Mouse (Mus musculus) large intestine, adult 2 months (tissue): ENCODE results near the gene Pcbp3. TPM values are rescaled to one million over a fixed set of nuclear protein-coding genes. Genes with fewer than 3 reads are reported as not detected.

Experiments
- DNase-seq: peaks from one replicate; pipeline ENCODE4 v3.0.0-alpha.2; 2012; ENCODE audit warnings: low read depth, low spot score
- WGBS: fragments of 180-500 bp; shearing (Covaris S2); methylation state at CpG from one replicate; pipeline ENCODE4 v1.1.7; 2018; 5-methylcytosine and 5-hydroxymethylcytosine counted together
- polyA plus RNA-seq: library from polyadenylated mRNA; depleted of rRNA; stranded (reverse); fragments of >200 nt; gene quantifications from 2 replicates; pipeline ENCODE4 v1.2.3, GENCODE M21; 2012

Gene Pcbp3
- polyA plus RNA-seq, 1 experiment = 4.3 TPM

- DNase-seq = no peak
- 90% methylated on average over 5 of the region's 5 CpGs for WGBS
Measured at GRCm38 (mm10) chr10:76934805-76935204, 26.9 kb downstream of the Pcbp3 start.

DNA sequence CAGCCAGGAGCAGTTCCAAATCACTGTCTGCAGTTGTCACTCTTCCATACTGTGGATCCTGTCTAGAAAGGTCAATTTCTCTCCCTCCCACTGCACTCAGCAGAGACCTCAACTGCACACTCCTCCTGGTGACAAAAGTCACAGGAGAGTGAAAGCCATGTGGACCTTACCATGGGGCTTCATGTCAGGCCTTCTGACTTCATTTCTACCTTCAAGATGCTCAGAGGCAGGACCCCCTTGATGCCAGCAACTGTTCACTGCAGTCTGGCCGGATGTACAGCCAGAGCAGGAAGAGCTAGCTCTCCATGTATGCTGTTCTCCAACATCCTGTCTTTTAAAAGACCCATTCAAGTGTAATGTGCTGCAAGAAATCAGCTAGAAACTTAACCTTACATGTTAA is 29.9 kb downstream of the Pcbp3 start:
- no peak for DNase-seq
- WGBS = 68% methylated on average over 1 of the region's 1 CpGs

DNA sequence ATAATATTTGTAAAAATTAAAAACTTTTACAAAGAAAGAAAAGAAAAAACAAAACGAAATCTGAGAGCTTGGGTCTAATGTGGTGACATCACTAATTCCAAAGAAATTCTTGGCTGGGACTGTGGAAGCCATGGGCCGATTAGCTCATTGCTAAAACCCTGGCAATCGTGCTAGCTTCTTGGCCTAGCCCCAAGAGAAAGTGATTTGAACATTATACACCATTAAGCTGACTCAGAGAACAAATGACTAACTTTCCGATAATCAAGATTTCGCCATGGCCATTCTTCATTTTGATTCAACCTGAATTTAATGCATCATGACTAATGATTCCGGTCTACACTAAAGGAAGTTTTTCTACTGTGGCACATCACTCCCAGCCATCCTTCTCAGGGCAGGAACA is 30.6 kb downstream of the Pcbp3 start:
- WGBS = 56% methylated on average over 6 of the region's 6 CpGs

DNA sequence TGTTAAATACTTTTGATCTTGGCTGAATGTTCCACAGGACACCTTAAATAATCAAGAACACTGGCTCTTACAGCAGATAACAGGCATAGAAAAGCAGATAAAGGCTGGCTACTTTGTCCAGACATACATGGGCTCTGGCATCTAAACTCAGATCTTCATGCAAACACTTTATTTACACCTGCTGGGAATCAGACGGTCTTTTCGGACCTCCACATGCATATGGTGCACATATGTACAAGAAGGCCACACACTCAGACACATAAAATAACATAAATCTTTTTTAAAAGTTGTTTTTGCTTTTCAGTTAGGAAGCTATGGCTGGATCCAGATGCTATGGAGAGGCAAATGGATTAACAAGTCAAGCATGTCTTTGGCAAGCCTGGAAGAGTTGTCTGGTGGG is 37.2 kb downstream of the Pcbp3 start:
- DNase-seq = no peak
- WGBS = 80% methylated on average over 2 of the region's 2 CpGs

More for the DNA sequence above, 30.6 kb downstream of the Pcbp3 start:
- DNase-seq = no peak

DNA sequence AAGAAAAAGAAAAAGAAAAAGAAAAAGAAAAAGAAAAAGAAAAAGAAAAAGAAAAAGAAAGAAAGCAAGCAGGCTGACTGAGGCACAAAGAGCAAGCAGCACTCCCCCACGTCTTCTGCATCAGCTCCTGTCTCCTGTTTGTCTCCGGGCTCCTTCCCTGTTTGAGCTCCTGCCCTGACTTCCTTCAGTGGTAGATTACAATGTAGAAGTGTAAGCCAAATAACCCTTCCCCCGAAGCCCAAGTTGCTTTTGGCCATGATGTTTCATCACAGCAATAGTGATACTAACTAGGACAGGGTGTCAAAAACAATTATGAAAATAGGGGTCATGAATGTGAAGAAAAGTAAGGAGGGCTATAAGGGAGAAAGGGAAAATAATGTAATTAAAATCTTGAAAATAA is 43.6 kb downstream of the Pcbp3 start:
- no peak for DNase-seq
- 64% methylated on average over 3 of the region's 3 CpGs for WGBS

GRCm38 (mm10) chr10:76906434-76906833 is 55.3 kb downstream of the Pcbp3 start:
- 41% methylated on average over 10 of the region's 10 CpGs for WGBS
- DNase-seq = no peak

- WGBS = 40% methylated on average over 14 of the region's 14 CpGs
- no peak for DNase-seq
Measured at GRCm38 (mm10) chr10:76905935-76906341, 55.7 kb downstream of the Pcbp3 start.

GRCm38 (mm10) chr10:76903694-76904093 is 58.0 kb downstream of the Pcbp3 start:
- 33% methylated on average over 3 of the region's 3 CpGs for WGBS

DNA sequence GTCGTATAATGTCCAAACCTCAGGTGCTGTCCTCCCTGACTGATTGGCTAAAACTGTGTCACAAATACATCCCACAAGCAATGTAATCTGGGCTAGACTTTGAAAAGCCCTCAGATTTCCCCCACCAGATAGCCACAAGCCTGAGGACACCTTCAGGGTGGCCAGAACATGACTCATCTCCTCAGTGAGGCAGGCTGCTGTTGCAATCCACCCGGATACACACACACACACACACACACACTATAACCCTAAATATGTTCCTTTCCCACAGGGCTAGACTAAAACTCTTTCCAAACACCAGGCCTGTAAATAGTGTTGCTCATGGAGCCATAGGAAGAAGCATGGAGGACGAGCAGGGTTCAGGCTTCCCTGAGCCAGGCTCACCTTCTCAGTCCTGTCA is 58.6 kb downstream of the Pcbp3 start:
- 51% methylated on average over 3 of the region's 3 CpGs for WGBS
- DNase-seq = no peak

More at GRCm38 (mm10) chr10:76903694-76904093, 58.0 kb downstream of the Pcbp3 start:
- DNase-seq = no peak

DNA sequence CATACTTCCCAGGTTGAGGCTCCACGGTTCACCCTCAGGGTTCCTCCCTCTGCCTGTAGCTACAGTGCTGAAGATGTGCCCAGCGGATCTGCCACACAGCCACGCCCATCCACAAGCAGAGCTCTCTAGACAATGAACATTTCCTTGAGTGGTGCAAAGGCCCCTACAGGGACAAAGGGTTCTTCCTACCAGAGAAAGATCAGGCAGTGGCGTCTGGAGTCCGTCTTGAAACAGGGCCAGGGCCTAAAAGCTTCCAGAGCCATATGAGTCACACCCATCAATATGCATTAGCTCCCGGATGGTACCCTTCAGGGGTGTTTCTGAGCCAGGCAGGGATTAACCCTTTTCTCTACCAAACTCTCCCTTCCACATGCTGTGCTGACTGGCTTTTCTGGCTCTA is 59.1 kb downstream of the Pcbp3 start:
- no peak for DNase-seq
- WGBS = 17% methylated on average over 6 of the region's 6 CpGs

- DNase-seq = no peak
- WGBS = 87% methylated on average over 4 of the region's 4 CpGs
Measured at GRCm38 (mm10) chr10:76898428-76898827, 63.3 kb downstream of the Pcbp3 start.

- DNase-seq = no peak
- WGBS = 89% methylated on average over 2 of the region's 2 CpGs
Measured at GRCm38 (mm10) chr10:76891456-76891855, 70.2 kb downstream of the Pcbp3 start.

GRCm38 (mm10) chr10:76883442-76884244 is 78.0 kb downstream of the Pcbp3 start:
- no peak for DNase-seq
- 91% methylated on average over 3 of the region's 3 CpGs for WGBS

DNA sequence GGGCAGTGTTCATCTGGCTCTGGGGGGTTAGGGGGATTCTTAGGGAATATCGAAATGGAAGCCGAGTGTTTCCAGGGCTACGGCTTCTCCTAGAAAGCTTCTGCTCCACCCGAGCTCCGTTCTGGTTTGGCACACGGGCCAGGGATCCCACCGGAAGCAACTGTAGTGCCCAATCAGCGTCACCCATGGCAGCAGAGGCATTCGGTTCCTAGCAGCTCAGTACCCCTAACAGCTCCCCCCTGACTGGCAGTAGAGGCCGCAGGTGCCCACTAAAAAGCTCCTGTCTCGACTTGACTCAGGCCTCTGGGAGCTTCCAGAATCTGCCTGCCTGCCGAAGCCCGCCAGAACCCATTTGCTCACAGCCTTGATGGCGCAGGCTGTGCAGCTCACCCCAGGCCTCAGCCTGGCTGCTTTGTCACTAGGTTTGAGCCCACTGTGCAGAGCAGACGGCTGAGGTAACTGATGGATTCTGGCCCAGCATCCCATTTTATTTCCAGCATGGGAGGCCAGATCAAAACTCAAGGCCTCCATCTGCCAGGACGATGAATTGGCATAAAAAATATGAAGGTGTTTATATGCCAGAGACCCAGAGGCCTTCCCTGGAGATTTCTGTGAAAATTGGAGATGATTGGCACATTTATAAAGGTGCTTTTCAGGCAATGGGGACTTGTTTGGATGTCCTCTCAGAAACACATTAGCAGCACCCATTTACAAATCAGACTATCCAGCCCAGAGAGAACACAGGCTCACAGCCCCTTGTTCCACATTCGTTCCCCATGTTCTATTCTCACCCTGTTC is 78.8 kb downstream of the Pcbp3 start:
- WGBS = 76% methylated on average over 17 of the region's 17 CpGs
- no peak for DNase-seq

DNA sequence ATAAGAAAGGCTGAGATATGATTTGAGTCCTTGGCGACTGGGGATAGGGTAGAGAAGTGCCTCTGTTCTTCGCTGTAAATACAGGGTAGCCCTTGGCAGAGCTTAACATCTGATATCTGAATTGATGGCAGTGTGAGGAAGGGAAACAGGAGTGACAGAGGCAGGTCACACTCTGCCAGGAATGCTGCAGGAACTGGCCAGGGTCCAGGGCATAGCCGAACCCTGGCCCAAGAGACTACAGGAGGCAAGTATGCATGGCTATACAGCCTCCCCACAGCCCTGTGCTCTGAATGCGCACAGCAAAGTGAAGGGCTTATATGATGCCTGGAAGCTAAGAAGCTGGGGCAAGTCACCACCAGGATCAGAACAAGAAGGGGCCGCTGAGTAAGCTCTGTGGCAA is 79.8 kb downstream of the Pcbp3 start:
- DNase-seq = no peak
- 52% methylated on average over 5 of the region's 5 CpGs for WGBS

DNA sequence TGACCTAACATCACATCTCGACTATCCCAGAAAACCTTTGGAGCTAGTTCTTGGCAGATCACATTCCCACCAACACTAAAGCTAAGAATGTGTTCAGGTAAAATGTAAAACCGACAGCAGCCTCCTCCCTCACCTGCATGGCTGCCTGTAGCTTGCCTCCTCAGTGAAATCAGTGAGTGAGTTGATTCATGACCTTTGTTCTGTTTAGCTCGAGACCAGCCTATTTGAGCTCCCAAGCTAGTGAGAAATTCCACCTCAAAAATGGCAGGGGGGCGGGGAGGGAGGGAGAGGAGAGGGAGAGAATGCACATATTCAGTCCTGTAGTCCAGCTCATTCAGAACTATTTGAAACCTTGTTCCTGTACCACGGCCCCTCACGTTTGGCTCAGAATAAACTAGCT is 86.4 kb downstream of the Pcbp3 start:
- 50% methylated on average over 6 of the region's 6 CpGs for WGBS
- no peak for DNase-seq

DNA sequence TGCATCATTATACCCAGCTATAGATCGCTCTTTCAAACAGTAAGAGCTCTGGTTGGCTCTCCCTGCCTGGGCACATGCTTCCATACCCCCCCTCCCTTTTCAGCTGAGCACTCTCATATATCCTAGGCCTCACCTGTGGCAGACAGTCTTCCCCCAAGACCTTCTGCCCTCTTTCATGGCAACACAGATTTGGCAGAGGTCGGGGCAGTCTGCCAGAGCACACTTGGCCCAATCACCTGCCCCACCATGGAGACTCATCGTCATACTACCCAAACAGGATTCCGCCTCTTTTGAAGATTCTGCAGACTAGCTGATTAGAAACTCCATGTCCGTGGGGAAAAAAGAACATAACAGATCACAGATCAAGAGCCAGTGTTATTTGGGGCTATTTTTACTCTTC is 86.8 kb downstream of the Pcbp3 start:
- DNase-seq = no peak
- 78% methylated on average over 5 of the region's 5 CpGs for WGBS

- 81% methylated on average over 1 of the region's 1 CpGs for WGBS
- no peak for DNase-seq
Measured at GRCm38 (mm10) chr10:76874398-76874797, 87.3 kb downstream of the Pcbp3 start.

- DNase-seq = no peak
- WGBS = 55% methylated on average over 10 of the region's 10 CpGs
Measured at GRCm38 (mm10) chr10:76873948-76874347, 87.7 kb downstream of the Pcbp3 start.

GRCm38 (mm10) chr10:76872736-76873135 is 89.0 kb downstream of the Pcbp3 start:
- WGBS = 82% methylated on average over 8 of the region's 8 CpGs
- no peak for DNase-seq

GRCm38 (mm10) chr10:76865936-76866335 is 95.8 kb downstream of the Pcbp3 start:
- DNase-seq = no peak
